Mouse (Mus musculus) neutrophil, adult 65 days (primary cell): ENCODE results near the gene S100a10. TPM values are rescaled to one million over a fixed set of nuclear protein-coding genes. Genes with fewer than 3 reads are reported as not detected.

Source experiments
- total RNA-seq: library from RNA; stranded (reverse); gene quantifications from 2 replicates; pipeline ENCODE4 v1.2.4, GENCODE M21; 2023

S100a10 gene
- 202 and 238 TPM in 2 replicates for total RNA-seq

DNA sequence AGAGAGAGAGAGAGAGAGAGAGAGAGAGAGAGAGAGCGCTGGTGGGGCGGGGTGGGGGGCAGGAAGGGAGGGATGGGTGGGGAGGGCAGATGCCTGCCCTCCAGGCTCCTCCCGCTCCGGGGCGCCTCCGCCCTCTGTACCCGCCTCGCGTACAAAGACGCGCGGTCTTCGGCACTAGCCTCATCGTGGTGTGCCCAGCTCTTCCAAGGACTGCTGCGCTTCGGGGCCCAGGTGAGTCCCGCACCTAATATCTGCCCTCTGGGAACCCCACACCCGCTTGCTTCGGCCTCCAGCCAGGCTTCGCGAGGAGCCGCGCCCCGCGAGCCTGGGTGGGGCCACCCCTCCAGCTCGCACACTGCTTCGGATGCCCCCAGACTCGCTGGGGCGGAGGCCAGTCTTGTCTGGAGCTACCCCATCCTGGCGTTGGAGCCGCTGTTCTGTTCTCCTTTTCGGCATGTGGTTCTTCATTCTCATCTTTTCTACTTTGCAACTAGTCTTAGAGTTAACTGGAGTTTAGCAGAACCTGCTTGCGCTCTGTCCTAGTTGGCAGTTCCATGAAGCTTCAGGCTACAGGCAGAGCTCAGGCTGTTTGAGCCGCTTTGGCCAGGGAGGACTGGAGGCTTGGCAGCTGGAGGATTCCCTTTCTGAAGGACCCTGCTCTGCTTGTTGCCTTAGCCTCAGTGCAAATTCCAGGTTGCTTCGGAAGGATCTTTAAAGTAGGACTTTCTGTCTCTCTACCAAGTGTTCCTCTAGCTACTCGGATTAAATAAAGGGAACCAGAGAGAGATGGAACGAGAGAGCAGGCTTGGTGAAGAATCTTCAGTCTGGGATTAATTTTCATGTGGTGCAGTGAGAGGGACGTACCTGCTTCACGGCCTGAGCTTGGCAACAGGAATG is at the start of gene S100a10:
S100a10 (plus strand) TSS at position 100 of the 897 bp plus-strand sequence.

DNA sequence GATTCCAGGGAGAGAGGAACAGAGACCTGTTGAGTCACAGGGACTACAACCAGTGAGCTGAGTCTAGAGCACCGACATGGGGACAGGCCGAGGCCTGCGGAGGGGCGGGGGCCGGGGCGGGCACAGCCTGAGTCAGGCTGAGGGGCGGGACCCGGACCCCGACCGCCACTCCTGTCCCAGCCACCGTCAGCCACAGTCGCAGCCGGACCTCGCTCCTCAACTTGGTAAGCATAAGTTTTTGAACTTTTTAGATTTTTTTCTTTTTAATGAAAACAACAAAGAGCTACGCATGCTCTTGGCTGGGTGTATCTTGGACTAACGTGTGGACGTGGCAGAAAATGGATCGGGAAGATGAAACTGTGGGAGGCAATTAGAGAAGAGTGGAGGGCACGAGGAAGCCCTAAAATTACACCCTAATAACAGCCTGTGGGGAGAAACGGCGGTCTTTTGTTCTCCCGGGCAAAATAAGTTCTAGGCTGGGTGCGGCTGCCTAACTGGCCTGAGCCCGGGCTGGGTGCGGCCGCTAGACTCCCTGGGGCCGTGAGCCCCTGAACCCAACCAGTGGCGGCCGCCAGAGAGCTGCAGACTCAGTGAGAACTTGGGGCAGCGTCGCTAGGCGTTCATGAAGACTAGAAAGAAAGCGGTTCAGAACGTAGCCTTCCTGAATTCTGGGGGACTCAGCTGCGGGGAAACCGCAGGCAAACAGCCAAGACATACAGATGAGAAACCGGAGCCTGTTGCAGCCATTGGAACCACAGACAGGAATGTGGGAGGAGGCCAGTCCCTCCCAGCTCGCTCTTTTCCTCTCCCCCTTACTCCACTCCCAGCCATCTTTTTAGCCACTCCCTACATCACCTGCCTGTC is 34.3 kb upstream of the S100a10 start, which contains the start of gene S100a11:
S100a11 (plus strand) TSS at position 159 of the 864 bp plus-strand sequence.

Other genes starting within 250 kb of the S100a10 start
- gene Hrnr, start 235.3 kb upstream of the S100a10 start, total RNA-seq = not detected in 2 replicates
- gene Rptn, start 161.4 kb upstream of the S100a10 start, total RNA-seq = not detected in 2 replicates
- 1.00 and 1.5 TPM in 2 replicates for gene Tchh, start 112.8 kb upstream of the S100a10 start, total RNA-seq
- gene Tchhl1, start 86.3 kb upstream of the S100a10 start, total RNA-seq = not detected in 2 replicates
- gene S100a11, start 34.6 kb upstream of the S100a10 start, total RNA-seq = 2,944 and 4,056 TPM in 2 replicates
- not detected in 2 replicates for gene Tdpoz2, start 97.6 kb downstream of the S100a10 start, total RNA-seq
- not detected in 2 replicates for gene Tdpoz1, start 121.2 kb downstream of the S100a10 start, total RNA-seq
- not detected in 2 replicates for gene Gm37596, start 138.0 kb downstream of the S100a10 start, total RNA-seq
- gene Gm5773, start 217.9 kb downstream of the S100a10 start, total RNA-seq = not detected in 2 replicates
- gene Tdpoz4, start 241.3 kb downstream of the S100a10 start, total RNA-seq = not detected in 2 replicates